Mouse (Mus musculus) forebrain, embryonic 12.5 days (tissue): ENCODE measurements around the gene Nt5e. TPM values are rescaled to one million over a fixed set of nuclear protein-coding genes. Genes with fewer than 3 reads are reported as not detected.

Source experiments
- ATAC-seq: fragments of 200-750 bp; cut with Nextera tagmentation; 2 replicates; pipeline ENCODE4 v1.8.0; 2017; ENCODE audit warnings: moderate TSS enrichment; ENCODE audit not compliant: low FRiP score
- H3K27ac ChIP-seq: fragments of 300-500 bp; sonication (generic); 2 replicates; pipeline ENCODE4 v1.5.1; 2016; ENCODE audit warnings: mild to moderate bottlenecking
- H3K27me3 ChIP-seq: fragments of 300-500 bp; sonication (generic); 2 replicates; pipeline ENCODE4 v1.6.1; 2016; ENCODE audit warnings: mild to moderate bottlenecking
- H3K36me3 ChIP-seq: fragments of 300-500 bp; sonication (generic); replicated peaks from 2 replicates; pipeline ENCODE4 v1.6.1; 2016; ENCODE audit warnings: mild to moderate bottlenecking
- H3K4me1 ChIP-seq: fragments of 300-500 bp; sonication (generic); 2 replicates; pipeline ENCODE4 v1.6.1; 2016
- H3K4me2 ChIP-seq: fragments of 300-500 bp; sonication (generic); 2 replicates; pipeline ENCODE4 v1.6.1; 2016; ENCODE audit warnings: mild to moderate bottlenecking, moderate library complexity
- H3K4me3 ChIP-seq: fragments of 300-500 bp; sonication (generic); replicated peaks from 2 replicates; pipeline ENCODE4 v1.5.1; 2016; ENCODE audit warnings: mild to moderate bottlenecking
- H3K9ac ChIP-seq: fragments of 300-500 bp; sonication (generic); 2 replicates; pipeline ENCODE4 v1.6.1; 2016; ENCODE audit warnings: mild to moderate bottlenecking
- H3K9me3 ChIP-seq: fragments of 300-500 bp; sonication (generic); 2 replicates; pipeline ENCODE4 v1.6.1; 2016
- whole genome bisulfite sequencing: fragments of 180-500 bp; shearing (Covaris S2); methylation state at CpG from one replicate; pipeline ENCODE4 v1.1.7; 2016; 5-methylcytosine and 5-hydroxymethylcytosine counted together
- polyA plus RNA-seq: library from polyadenylated mRNA; unstranded; fragments of >200 nt; fragmentation: Nextera tagmentation; extraction: Ambion mirVana; gene quantifications from 2 replicates; pipeline ENCODE4 v1.2.1, GENCODE M21; 2016

Nt5e gene
- polyA plus RNA-seq, 1 experiment from 2014 or later: 0.78 TPM

GRCm38 (mm10) chr9:88351163-88351562 is 24.2 kb downstream of the Nt5e start:
- H3K4me2 ChIP-seq: no peak overlapping the region
- ATAC-seq: no peak
- no peaks in the 10 kb centered on the region for H3K36me3 ChIP-seq
- H3K27ac ChIP-seq: no peak overlapping the region
- peaks cover 4% of the 10 kb centered on the region; the same call in 1 of the 2 replicates for H3K4me1 ChIP-seq
- H3K4me3 ChIP-seq: no peak overlapping the region
- 74% methylated on average over 3 of the region's 3 CpGs for WGBS
- no peak overlapping the region for H3K9ac ChIP-seq
- no peaks in the 10 kb centered on the region for H3K9me3 ChIP-seq
- no peaks in the 10 kb centered on the region for H3K27me3 ChIP-seq

- ATAC-seq: no peak
- peaks cover 4% of the 10 kb centered on the region; the same call in 1 of the 2 replicates for H3K4me1 ChIP-seq
- WGBS: 61% methylated on average over 6 of the region's 6 CpGs
Measured at GRCm38 (mm10) chr9:88352741-88353140, 25.7 kb downstream of the Nt5e start.

GRCm38 (mm10) chr9:88353459-88353858 is 26.5 kb downstream of the Nt5e start:
- no peaks in the 10 kb centered on the region for H3K9me3 ChIP-seq
- H3K4me1 ChIP-seq: peaks cover 4% of the 10 kb centered on the region; the same call in 1 of the 2 replicates
- ATAC-seq: no peak
- H3K27ac ChIP-seq: no peak overlapping the region
- no peak overlapping the region for H3K9ac ChIP-seq
- no peak overlapping the region for H3K4me2 ChIP-seq
- H3K4me3 ChIP-seq: no peak overlapping the region
- no peaks in the 10 kb centered on the region for H3K36me3 ChIP-seq
- WGBS: 89% methylated on average over 7 of the region's 7 CpGs
- no peaks in the 10 kb centered on the region for H3K27me3 ChIP-seq

More at GRCm38 (mm10) chr9:88352741-88353140, 25.7 kb downstream of the Nt5e start:
- no peaks in the 10 kb centered on the region for H3K36me3 ChIP-seq
- H3K9ac ChIP-seq: no peak overlapping the region
- no peak overlapping the region for H3K4me3 ChIP-seq
- no peak overlapping the region for H3K4me2 ChIP-seq
- no peaks in the 10 kb centered on the region for H3K27me3 ChIP-seq
- H3K9me3 ChIP-seq: no peaks in the 10 kb centered on the region
- H3K27ac ChIP-seq: no peak overlapping the region

GRCm38 (mm10) chr9:88357173-88357572 is 30.2 kb downstream of the Nt5e start:
- H3K27me3 ChIP-seq: no peaks in the 10 kb centered on the region
- peaks cover 7% of the 10 kb centered on the region for H3K4me1 ChIP-seq
- no peak overlapping the region for H3K9ac ChIP-seq
- H3K4me3 ChIP-seq: no peak overlapping the region
- no peak for ATAC-seq
- H3K27ac ChIP-seq: no peak overlapping the region
- no peaks in the 10 kb centered on the region for H3K9me3 ChIP-seq
- 80% methylated on average over 3 of the region's 3 CpGs for whole genome bisulfite sequencing
- no peaks in the 10 kb centered on the region for H3K36me3 ChIP-seq
- no peak overlapping the region for H3K4me2 ChIP-seq

GRCm38 (mm10) chr9:88359140-88359539 is 32.1 kb downstream of the Nt5e start:
- WGBS: 82% methylated on average over 2 of the region's 2 CpGs

GRCm38 (mm10) chr9:88361211-88361909 is 34.4 kb downstream of the Nt5e start:
- no peaks in the 10 kb centered on the region for H3K9me3 ChIP-seq
- no peak for ATAC-seq
- 80% methylated on average over 14 of the region's 14 CpGs for WGBS
- H3K4me1 ChIP-seq: peaks cover 4% of the 10 kb centered on the region
- H3K4me3 ChIP-seq: no peak overlapping the region
- no peaks in the 10 kb centered on the region for H3K27me3 ChIP-seq
- H3K27ac ChIP-seq: no peak overlapping the region
- no peak overlapping the region for H3K9ac ChIP-seq
- H3K4me2 ChIP-seq: no peak overlapping the region
- H3K36me3 ChIP-seq: no peaks in the 10 kb centered on the region

More at GRCm38 (mm10) chr9:88359140-88359539, 32.1 kb downstream of the Nt5e start:
- Histone ChIP-seq H3K27ac (no peak overlapping the region), H3K9ac (no peak overlapping the region), H3K4me1 (peaks cover 4% of the 10 kb centered on the region), H3K36me3 (no peaks in the 10 kb centered on the region), H3K4me2 (no peak overlapping the region), H3K27me3 (no peaks in the 10 kb centered on the region), H3K9me3 (no peaks in the 10 kb centered on the region), H3K4me3 (no peak overlapping the region)
- ATAC-seq: no peak

- peak; percentile 27; the same call in 1 of the 2 replicates for ATAC-seq
- H3K27me3 ChIP-seq: no peaks in the 10 kb centered on the region
- H3K36me3 ChIP-seq: no peaks in the 10 kb centered on the region
- H3K27ac ChIP-seq: no peak overlapping the region
- no peaks in the 10 kb centered on the region for H3K9me3 ChIP-seq
- 26% methylated on average over 5 of the region's 5 CpGs for WGBS
- no peak overlapping the region for H3K9ac ChIP-seq
- peaks cover 4% of the 10 kb centered on the region for H3K4me1 ChIP-seq
- no peak overlapping the region for H3K4me2 ChIP-seq
- no peak overlapping the region for H3K4me3 ChIP-seq
Measured at GRCm38 (mm10) chr9:88362055-88362850, 35.3 kb downstream of the Nt5e start.

GRCm38 (mm10) chr9:88363102-88363501 is 36.1 kb downstream of the Nt5e start:
- no peak overlapping the region for H3K4me2 ChIP-seq
- H3K4me1 ChIP-seq: peaks cover 4% of the 10 kb centered on the region
- H3K27ac ChIP-seq: no peak overlapping the region
- no peak for ATAC-seq
- WGBS: 96% methylated on average over 3 of the region's 3 CpGs
- H3K9ac ChIP-seq: no peak overlapping the region
- no peaks in the 10 kb centered on the region for H3K27me3 ChIP-seq
- no peaks in the 10 kb centered on the region for H3K36me3 ChIP-seq
- H3K4me3 ChIP-seq: no peak overlapping the region
- H3K9me3 ChIP-seq: no peaks in the 10 kb centered on the region

- Histone ChIP-seq H3K9me3 (no peaks in the 10 kb centered on the region), H3K4me3 (no peak overlapping the region), H3K27ac (no peak overlapping the region), H3K9ac (no peak overlapping the region), H3K4me1 (peaks cover 4% of the 10 kb centered on the region), H3K27me3 (no peaks in the 10 kb centered on the region), H3K36me3 (no peaks in the 10 kb centered on the region), H3K4me2 (no peak overlapping the region)
- 77% methylated on average over 4 of the region's 4 CpGs for WGBS
- ATAC-seq: no peak
Measured at GRCm38 (mm10) chr9:88366308-88366707, 39.3 kb downstream of the Nt5e start.

- no peaks in the 10 kb centered on the region for H3K36me3 ChIP-seq
- H3K9me3 ChIP-seq: no peaks in the 10 kb centered on the region
- no peak overlapping the region for H3K27ac ChIP-seq
- no peak overlapping the region for H3K9ac ChIP-seq
- H3K4me3 ChIP-seq: no peak overlapping the region
- WGBS: 90% methylated on average over 4 of the region's 4 CpGs
- H3K27me3 ChIP-seq: no peaks in the 10 kb centered on the region
- peaks cover 4% of the 10 kb centered on the region for H3K4me1 ChIP-seq
- no peak for ATAC-seq
- no peak overlapping the region for H3K4me2 ChIP-seq
Measured at GRCm38 (mm10) chr9:88366819-88367218, 39.8 kb downstream of the Nt5e start.

GRCm38 (mm10) chr9:88367322-88367721 is 40.3 kb downstream of the Nt5e start:
- 86% methylated on average over 5 of the region's 5 CpGs for WGBS
- no peak overlapping the region for H3K9ac ChIP-seq
- no peak overlapping the region for H3K27ac ChIP-seq
- H3K4me3 ChIP-seq: no peak overlapping the region
- H3K27me3 ChIP-seq: no peaks in the 10 kb centered on the region
- ATAC-seq: no peak
- no peak overlapping the region for H3K4me2 ChIP-seq
- H3K4me1 ChIP-seq: no peaks in the 10 kb centered on the region
- H3K9me3 ChIP-seq: no peaks in the 10 kb centered on the region
- no peaks in the 10 kb centered on the region for H3K36me3 ChIP-seq

- 58% methylated on average over 1 of the region's 1 CpGs for WGBS
- no peak for ATAC-seq
- Histone ChIP-seq H3K4me3 (no peak overlapping the region), H3K36me3 (no peaks in the 10 kb centered on the region), H3K9me3 (no peaks in the 10 kb centered on the region), H3K4me2 (no peak overlapping the region), H3K9ac (no peak overlapping the region), H3K4me1 (no peaks in the 10 kb centered on the region), H3K27me3 (no peaks in the 10 kb centered on the region), H3K27ac (no peak overlapping the region)
Measured at GRCm38 (mm10) chr9:88367751-88368150, 40.8 kb downstream of the Nt5e start.
